Mouse (Mus musculus): ENCODE data around the gene Dcaf11.

GRCm38 (mm10) chr14:55557003-55557402, 2.8 kb upstream of the Dcaf11 start:
- TF ChIP-seq CTCF (IDR thresholded peaks at IDR 0.05; ENCODE audit: low read depth) (peak; percentile 98), EP300 (optimal IDR thresholded peaks at IDR 0.05) (no peak)
